Mouse (Mus musculus) liver, adult 2 months (tissue): ENCODE results near the gene Hnrnpa3.

ENCODE experiments used
- CTCF ChIP-seq: fragments of 200-500 bp; IDR thresholded peaks from 2 replicates; pipeline ENCODE4 v1.5.1; 2011; ENCODE audit warnings: low read depth, low read length, control low read depth
- POLR2A ChIP-seq: fragments of 200-500 bp; IDR thresholded peaks from 2 replicates; pipeline ENCODE4 v1.6.1; 2011; ENCODE audit warnings: low read length, control low read depth; ENCODE audit not compliant: insufficient read depth; ENCODE audit errors: extremely low read depth

DNA sequence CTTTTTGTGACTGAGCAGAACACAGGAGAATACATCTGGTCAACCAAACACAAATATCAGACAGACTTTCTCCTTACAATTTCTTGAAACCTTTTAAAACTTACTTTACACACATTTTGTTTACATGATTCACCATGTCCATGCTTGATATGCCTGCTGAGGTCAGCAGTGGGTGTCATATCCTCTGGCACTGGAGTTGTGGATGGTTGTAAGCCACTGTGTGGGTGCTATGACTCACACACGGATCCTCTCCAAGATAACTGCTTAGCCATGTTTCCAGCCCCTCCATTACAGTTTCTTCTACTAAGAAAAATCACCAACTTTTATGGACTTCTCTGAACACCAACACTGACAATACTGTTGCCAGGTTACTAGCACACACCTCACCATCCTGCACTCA is 29.8 kb downstream of the Hnrnpa3 start:
- TF ChIP-seq POLR2A, result no peak
- TF ChIP-seq CTCF, result no peak
